Mouse (Mus musculus) gastrocnemius, adult 2 months (tissue): ENCODE data around the gene Wwox. TPM values are rescaled to one million over a fixed set of nuclear protein-coding genes. Genes with fewer than 3 reads are reported as not detected.
A peak's percentile ranks its signal among the peaks of the same experiment; 100 is the strongest.

Experiments used
- DNase-seq: peaks from one replicate; pipeline ENCODE4 v3.0.0; 2022
- H3K27ac ChIP-seq: fragments of 200-600 bp; 2 replicates; pipeline ENCODE4 v1.8.1; 2022; ENCODE audit warnings: mild to moderate bottlenecking
- H3K4me3 ChIP-seq: fragments of 200-600 bp; 2 replicates; pipeline ENCODE4 v1.8.1; 2022; ENCODE audit warnings: mild to moderate bottlenecking, moderate library complexity
- CTCF ChIP-seq: fragments of 200-600 bp; IDR thresholded peaks from 2 replicates; pipeline ENCODE4 v1.8.1; 2022; ENCODE audit warnings: antibody characterized with exemption, mild to moderate bottlenecking, moderate library complexity
- intact Hi-C: fragments of 180-260 bp; cut with DNase I; formaldehyde crosslinking; loops from one replicate; pipeline ENCODE4 v1.15.1; 2025
- total RNA-seq, 2 experiments: library from RNA; stranded (reverse); gene quantifications; 2 replicates each; pipeline ENCODE4 v1.2.3; 2021

Gene Wwox
- total RNA-seq, 2 experiments from 2014 or later, result 5.9 to 9.0 TPM

- no peak for DNase-seq
- Histone ChIP-seq H3K4me3 (no peak overlapping the region), H3K27ac (no peak overlapping the region)
- intact Hi-C loops, result loop anchor here (10.0 kb wide), 1 partner anchor 115 kb away; no protein-coding TSS in a partner anchor
- TF ChIP-seq CTCF, result no peak
Measured at GRCm38 (mm10) chr8:114600196-114600595, 160.7 kb downstream of the Wwox start.

GRCm38 (mm10) chr8:114603046-114603445 lies 163.6 kb downstream of the Wwox start:
- Histone ChIP-seq H3K4me3 (no peak overlapping the region), H3K27ac (no peak overlapping the region)
- intact Hi-C loops, result loop anchor here (10.0 kb wide), 1 partner anchor 112 kb away; no protein-coding TSS in a partner anchor
- DNase-seq, result no peak
- TF ChIP-seq CTCF, result no peak

- Histone ChIP-seq H3K27ac (0 out of 2 replicates have a peak overlapping the region, but pooled peaks have one; percentile 16), H3K4me3 (peak overlapping the region; percentile 44)
- no peak for DNase-seq
- TF ChIP-seq CTCF, result no peak
- intact Hi-C loops, result loop anchor here (10.0 kb wide), 1 partner anchor 111 kb away; no protein-coding TSS in a partner anchor
Measured at GRCm38 (mm10) chr8:114603561-114603960, 164.1 kb downstream of the Wwox start.

GRCm38 (mm10) chr8:114604315-114604714 lies 164.9 kb downstream of the Wwox start:
- no peak for TF ChIP-seq CTCF
- Histone ChIP-seq H3K4me3 (peak overlapping the region; percentile 44), H3K27ac (peak overlapping the region; percentile 40; the same call in 1 of the 2 replicates)
- no peak for DNase-seq
- intact Hi-C loops, result loop anchor here (10.0 kb wide), 1 partner anchor 110 kb away; no protein-coding TSS in a partner anchor

GRCm38 (mm10) chr8:114605651-114606050 lies 166.2 kb downstream of the Wwox start:
- no peak for TF ChIP-seq CTCF
- intact Hi-C loops, result loop anchor here (10.0 kb wide), 1 partner anchor 109 kb away; no protein-coding TSS in a partner anchor

GRCm38 (mm10) chr8:114609330-114609729 lies 169.9 kb downstream of the Wwox start:
- intact Hi-C loops, result loop anchor here (10.0 kb wide), 1 partner anchor 105 kb away; no protein-coding TSS in a partner anchor
- Histone ChIP-seq H3K27ac (no peak overlapping the region), H3K4me3 (no peak overlapping the region)
- DNase-seq, result no peak
- no peak for TF ChIP-seq CTCF

More at GRCm38 (mm10) chr8:114605651-114606050, 166.2 kb downstream of the Wwox start:
- Histone ChIP-seq H3K27ac (no peak overlapping the region), H3K4me3 (no peak overlapping the region)
- DNase-seq, result no peak

- no peak for TF ChIP-seq CTCF
- DNase-seq, result no peak
- intact Hi-C loops, result no loop called here
- Histone ChIP-seq H3K27ac (no peak overlapping the region), H3K4me3 (no peak overlapping the region)
Measured at GRCm38 (mm10) chr8:114611075-114611474, 171.6 kb downstream of the Wwox start.

GRCm38 (mm10) chr8:114612091-114612490 lies 172.6 kb downstream of the Wwox start:
- Histone ChIP-seq H3K4me3 (no peak overlapping the region), H3K27ac (no peak overlapping the region)
- no peak for DNase-seq
- intact Hi-C loops, result no loop called here
- no peak for TF ChIP-seq CTCF

- intact Hi-C loops, result no loop called here
- TF ChIP-seq CTCF, result no peak
- no peak overlapping the region for H3K27ac ChIP-seq
- no peak for DNase-seq
- no peak overlapping the region for H3K4me3 ChIP-seq
Measured at GRCm38 (mm10) chr8:114615413-114615812, 176.0 kb downstream of the Wwox start.

- TF ChIP-seq CTCF, result no peak
- no peak overlapping the region for H3K4me3 ChIP-seq
- DNase-seq, result no peak
- no peak overlapping the region for H3K27ac ChIP-seq
- intact Hi-C loops, result no loop called here
Measured at GRCm38 (mm10) chr8:114615908-114616307, 176.5 kb downstream of the Wwox start.

- H3K27ac ChIP-seq, result no peak overlapping the region
- H3K4me3 ChIP-seq, result no peak overlapping the region
- TF ChIP-seq CTCF, result no peak
- no peak for DNase-seq
- intact Hi-C loops, result no loop called here
Measured at GRCm38 (mm10) chr8:114618908-114619508, 179.6 kb downstream of the Wwox start.

GRCm38 (mm10) chr8:114625402-114625801 lies 185.9 kb downstream of the Wwox start:
- no peak for DNase-seq
- TF ChIP-seq CTCF, result no peak
- no peak overlapping the region for H3K4me3 ChIP-seq
- no peak overlapping the region for H3K27ac ChIP-seq
- intact Hi-C loops, result no loop called here

- H3K27ac ChIP-seq, result no peak overlapping the region
- intact Hi-C loops, result no loop called here
- no peak for TF ChIP-seq CTCF
- no peak for DNase-seq
- H3K4me3 ChIP-seq, result no peak overlapping the region
Measured at GRCm38 (mm10) chr8:114626897-114627296, 187.4 kb downstream of the Wwox start.

GRCm38 (mm10) chr8:114629719-114630118 lies 190.3 kb downstream of the Wwox start:
- Histone ChIP-seq H3K4me3 (no peak overlapping the region), H3K27ac (no peak overlapping the region)
- intact Hi-C loops, result no loop called here
- DNase-seq, result no peak
- TF ChIP-seq CTCF, result no peak
